Mouse (Mus musculus): ENCODE results near the gene Plp2. TPM values are rescaled to one million over a fixed set of nuclear protein-coding genes. Genes with fewer than 3 reads are reported as not detected.
A peak's percentile ranks its signal among the peaks of the same experiment; 100 is the strongest.
"Not testable (repeated sequence)": the region's sequence is repeated elsewhere in the genome, so short reads cannot be mapped to it uniquely, and the experiment has no call there.

Plp2 gene
- 1 to 10 TPM; 6.5 to 8.8 TPM for total RNA-seq (2021)
- long read RNA-seq, experiment 1, transcript Plp2-201 (5 exons, 1,157 nt), result major isoform, 5 of 8 reads
- long read RNA-seq, experiment 1, partial matches to known transcripts, result 1 of 8 reads
- long read RNA-seq, experiment 1, other reads (novel, unspliced or antisense), result 2 of 8 reads
- long read RNA-seq, experiment 2, partial matches to known transcripts, result 0 of 1 reads
- long read RNA-seq, experiment 2, other reads (novel, unspliced or antisense), result 0 of 1 reads

DNA sequence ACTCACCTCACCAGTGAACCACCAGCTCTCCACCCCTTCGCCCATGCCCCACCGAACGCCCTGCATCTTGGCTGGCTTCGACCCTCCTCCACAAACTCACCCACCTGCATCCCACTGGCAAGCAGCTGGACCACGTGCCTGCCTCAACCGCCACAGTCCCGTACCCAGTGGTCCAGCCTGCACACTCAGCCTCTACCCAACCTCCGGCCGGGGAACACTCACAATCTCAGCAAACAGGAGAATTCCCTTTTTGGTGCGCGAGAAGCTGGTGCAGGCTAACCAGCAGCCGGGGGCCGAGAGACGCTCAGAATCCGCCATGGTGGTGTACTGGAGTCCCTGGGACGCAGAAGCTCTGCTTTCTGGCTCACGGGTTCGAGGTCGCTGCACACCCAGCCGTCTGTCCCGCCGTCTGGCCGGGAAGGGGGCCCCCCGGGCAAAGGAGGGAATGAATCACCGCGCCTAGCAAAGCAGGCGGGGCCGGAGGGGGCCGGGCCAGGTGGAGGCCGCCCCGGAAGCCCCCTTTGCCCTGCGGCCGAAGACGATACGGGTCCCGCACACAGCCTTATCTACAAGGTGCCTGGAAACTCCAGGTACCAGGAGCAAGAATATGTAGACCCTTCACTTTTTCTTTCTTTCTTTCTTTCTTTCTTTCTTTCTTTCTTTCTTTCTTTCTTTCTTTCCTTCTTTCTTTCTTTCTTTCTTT, at the start of gene Plp2:
Plp2 (minus strand) TSS at position 470 of the 703 bp plus-strand sequence.
- intact Hi-C loops (cut with DNase I), result loop anchor here (10.0 kb wide), 1 partner anchor 346 kb away; no protein-coding TSS in a partner anchor
- DNase-seq (ENCODE audit: extremely low spot score in 1 of 2, low spot score in 2 of 2), result no peak
- peak within 1 kb of the TSS; percentile 67 for H3K27ac ChIP-seq
- peak within 1 kb of the TSS; percentile 46 for H3K4me3 ChIP-seq
- no peak for TF ChIP-seq CTCF (IDR thresholded peaks at IDR 0.05)

DNA sequence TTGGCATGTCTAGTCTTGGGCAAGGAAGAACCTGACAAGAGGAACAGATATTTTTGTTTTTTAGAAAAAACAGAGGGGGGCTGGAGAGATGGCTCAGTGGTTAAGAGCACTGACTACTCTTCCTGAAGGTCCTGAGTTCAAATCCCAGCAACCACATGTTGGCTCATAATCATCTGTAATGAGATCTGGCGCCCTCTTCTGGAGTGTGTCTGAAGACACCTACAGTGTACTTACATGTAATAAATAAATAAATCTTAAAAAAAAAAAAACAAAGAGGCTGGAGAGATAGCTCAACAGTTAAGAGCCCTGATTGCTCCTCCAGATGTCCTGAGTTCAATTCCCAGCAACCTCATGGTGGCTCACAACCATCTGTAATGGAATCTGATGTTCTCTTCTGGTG, 44.9 kb upstream of the Plp2 start:
- DNase-seq (ENCODE audit: extremely low spot score in 1 of 2, low spot score in 2 of 2); intact Hi-C loops (cut with DNase I); H3K4me3 ChIP-seq; H3K27ac ChIP-seq: not testable (repeated sequence)
- TF ChIP-seq CTCF (IDR thresholded peaks at IDR 0.05), result peak; percentile 24

DNA sequence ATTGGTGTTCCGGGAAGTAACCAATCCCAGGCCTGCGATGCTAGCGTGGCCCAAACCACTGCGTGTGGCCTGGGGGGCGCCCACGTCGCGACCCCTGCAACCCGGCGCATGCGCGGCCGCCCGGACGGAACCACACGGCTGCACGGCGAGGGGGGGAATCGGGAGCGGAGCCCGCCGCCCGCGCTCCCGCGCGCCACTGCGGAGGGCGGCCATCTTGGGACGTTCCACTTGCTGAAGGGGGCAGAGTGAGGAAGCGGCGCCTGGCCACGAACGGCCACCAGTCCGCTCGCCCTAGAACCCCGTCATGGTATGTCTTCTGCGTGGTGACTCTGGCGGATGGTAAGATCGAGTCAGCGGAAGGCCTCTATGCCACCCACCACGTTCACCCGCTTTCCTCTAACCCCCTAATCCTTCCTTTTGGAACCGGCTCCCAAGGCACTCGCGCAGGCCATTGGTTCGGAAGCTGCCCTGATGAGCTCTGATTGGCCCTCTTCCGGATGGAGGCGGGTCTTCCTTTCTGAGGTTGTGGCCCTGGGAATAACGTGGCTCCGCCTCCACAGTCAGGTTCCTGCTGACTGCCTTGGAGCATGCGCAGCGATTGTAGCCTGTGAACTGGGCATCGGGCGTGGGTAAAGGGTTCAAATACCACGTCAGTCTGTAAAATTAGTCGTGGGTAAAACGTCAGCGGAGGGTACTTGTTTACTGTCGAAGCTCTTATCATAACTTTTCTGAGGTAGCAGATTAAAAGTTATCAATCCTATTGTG, 43.1 kb upstream of the Plp2 start, which contains the start of gene Wdr45:
Wdr45 (plus strand) TSS at position 199 of the 765 bp plus-strand sequence.
- intact Hi-C loops (cut with DNase I), result not testable (repeated sequence)
- Histone ChIP-seq H3K4me3 (peak within 1 kb of the TSS; percentile 40), H3K27ac (peak within 1 kb of the TSS; percentile 88)
- DNase-seq (ENCODE audit: extremely low spot score in 1 of 2, low spot score in 2 of 2), result peak; percentile 85 to 89

DNA sequence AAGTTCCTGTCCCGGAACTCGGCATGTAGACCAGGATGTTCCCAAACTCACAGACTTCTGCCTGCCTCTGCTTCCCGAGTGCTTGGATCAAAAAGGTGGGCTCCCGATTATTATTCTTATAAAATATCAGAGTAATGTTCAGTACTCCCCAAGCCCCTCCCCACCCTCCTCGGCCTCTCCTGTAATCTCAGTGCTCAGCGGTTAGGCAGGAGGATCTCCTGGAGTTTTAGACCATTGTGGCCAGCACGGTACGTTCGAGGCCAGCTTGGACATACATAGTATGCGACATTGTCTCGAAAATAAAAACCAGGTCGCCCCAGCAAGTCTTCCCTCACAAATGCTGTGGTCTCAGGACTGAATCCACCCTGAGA, 42.6 kb upstream of the Plp2 start:
- intact Hi-C loops (cut with DNase I); DNase-seq (ENCODE audit: extremely low spot score in 1 of 2, low spot score in 2 of 2): not testable (repeated sequence)
- peak overlapping the region; percentile 53; the same call in 1 of the 2 replicates for H3K27ac ChIP-seq
- H3K4me3 ChIP-seq, result peak overlapping the region; percentile 40

DNA sequence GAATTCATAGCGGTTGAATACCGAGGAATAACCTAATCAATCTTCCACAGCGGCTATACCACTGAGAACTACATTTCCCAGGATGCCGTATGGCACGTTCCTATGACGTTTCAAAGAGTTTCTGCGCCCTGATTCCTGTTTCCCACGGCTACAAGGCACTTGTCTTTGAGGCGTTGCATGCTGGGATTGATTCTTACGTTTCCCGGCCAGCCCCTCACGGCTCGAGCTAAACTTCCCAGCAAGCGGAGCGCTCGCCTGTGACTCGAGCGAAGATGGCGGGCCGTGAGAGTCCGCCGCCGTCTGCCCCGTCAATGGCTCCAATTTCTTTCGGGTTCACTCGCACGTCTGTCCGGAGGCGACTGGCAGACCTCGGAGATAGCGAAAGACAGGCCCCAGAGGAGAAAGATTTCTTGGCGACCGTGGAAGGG, 25.8 kb upstream of the Plp2 start, which contains the start of gene Gpkow:
Gpkow (plus strand) TSS at position 178 of the 428 bp plus-strand sequence.
- Histone ChIP-seq H3K27ac (peak within 1 kb of the TSS; percentile 54; the same call in 1 of the 2 replicates), H3K4me3 (peak within 1 kb of the TSS; percentile 62)
- no peak for TF ChIP-seq CTCF (IDR thresholded peaks at IDR 0.05)
- DNase-seq (ENCODE audit: extremely low spot score in 1 of 2, low spot score in 2 of 2), result peak; percentile 73 to 84
- intact Hi-C loops (cut with DNase I), result no loop called here

DNA sequence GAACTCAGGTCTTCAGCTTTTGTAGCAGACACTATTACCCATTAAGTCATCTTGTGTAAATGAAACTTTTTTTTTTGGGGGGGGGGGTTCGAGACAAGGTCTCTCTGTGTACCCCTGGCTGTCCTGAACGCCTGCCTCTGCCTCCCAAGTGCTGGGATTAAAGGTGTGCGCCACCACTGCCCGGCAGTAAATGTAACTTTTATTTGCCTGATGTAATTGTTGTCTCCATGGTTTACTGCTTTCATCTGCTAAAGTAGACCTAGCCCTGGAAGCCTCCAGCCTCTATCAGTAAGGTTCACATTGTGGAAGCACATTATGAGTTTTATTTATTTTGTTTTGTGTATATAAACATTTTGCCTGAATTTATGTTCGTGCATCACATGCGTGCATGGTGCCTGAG, 25.3 kb upstream of the Plp2 start:
- Histone ChIP-seq H3K4me3 (peak overlapping the region; percentile 62), H3K27ac (peak overlapping the region; percentile 54; the same call in 1 of the 2 replicates)
- intact Hi-C loops (cut with DNase I), result no loop called here
- no peak for DNase-seq (ENCODE audit: extremely low spot score in 1 of 2, low spot score in 2 of 2)
- TF ChIP-seq CTCF (IDR thresholded peaks at IDR 0.05), result no peak

DNA sequence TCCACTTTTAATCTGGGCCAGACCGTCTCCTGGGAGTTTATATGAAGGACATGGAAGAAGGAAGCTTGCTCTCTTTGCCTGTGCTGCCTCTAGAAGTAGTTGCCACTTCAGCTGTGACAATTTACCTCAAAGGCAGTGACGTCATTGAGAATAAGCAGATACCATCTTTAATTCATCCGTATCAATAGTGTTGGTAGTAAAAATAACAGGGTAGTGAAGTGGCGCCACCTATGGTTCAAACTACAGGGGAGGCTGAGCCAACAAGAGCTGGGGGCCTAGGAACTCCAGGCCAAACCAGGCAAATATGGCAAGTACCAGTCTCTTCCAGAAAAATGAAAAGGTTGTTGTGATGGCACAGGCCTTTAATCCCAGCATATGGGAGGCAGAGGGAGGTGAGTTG, 21.7 kb upstream of the Plp2 start:
- no peak for DNase-seq (ENCODE audit: extremely low spot score in 1 of 2, low spot score in 2 of 2)
- no peak overlapping the region for H3K4me3 ChIP-seq
- TF ChIP-seq CTCF (IDR thresholded peaks at IDR 0.05), result peak; percentile 49
- no peak overlapping the region for H3K27ac ChIP-seq
- intact Hi-C loops (cut with DNase I), result loop anchor here (5.0 kb wide), 1 partner anchor 271 kb away; no protein-coding TSS in a partner anchor

DNA sequence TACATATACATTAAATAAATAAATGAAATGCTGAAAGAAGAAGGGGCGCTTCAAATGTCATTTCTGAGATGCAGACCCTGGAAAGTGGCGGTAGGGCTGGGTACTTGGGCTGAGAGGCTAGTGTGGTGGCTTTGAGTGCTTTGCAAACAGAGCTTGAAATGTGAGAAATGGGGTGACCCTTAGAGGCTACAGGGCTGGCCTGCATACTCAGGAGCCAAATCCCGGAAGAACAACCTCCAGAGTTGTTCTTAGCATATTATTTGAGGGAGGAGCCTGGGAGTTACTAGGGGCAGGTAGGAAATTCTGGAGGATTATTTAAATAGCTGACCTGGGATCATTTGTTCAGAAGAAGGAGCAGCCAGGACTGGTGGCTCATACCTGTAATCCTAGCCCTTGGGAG, 19.3 kb upstream of the Plp2 start:
- no peak for TF ChIP-seq CTCF (IDR thresholded peaks at IDR 0.05)
- Histone ChIP-seq H3K4me3 (no peak overlapping the region), H3K27ac (no peak overlapping the region)
- no peak for DNase-seq (ENCODE audit: extremely low spot score in 1 of 2, low spot score in 2 of 2)
- intact Hi-C loops (cut with DNase I), result loop anchor here (5.0 kb wide), 1 partner anchor 268 kb away; no protein-coding TSS in a partner anchor

DNA sequence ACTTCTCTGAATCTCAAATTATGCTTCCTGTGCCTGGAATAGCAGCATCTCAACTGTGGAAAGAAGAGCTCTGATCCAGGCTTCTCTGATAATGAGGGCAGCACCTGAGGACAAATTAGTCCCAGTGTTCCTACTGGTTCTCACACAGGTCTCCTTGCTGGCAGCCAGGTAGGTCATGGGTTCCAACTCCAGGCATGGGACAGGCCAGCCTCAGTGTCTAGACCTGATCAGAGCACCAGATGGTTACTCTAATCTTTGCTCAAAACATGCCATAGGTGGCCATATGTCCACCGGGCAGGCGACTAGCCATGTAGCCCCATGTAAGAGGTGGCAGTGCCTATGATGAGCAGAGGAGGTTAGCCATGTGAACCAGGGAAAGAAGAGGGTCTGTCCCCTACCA, 17.1 kb upstream of the Plp2 start:
- intact Hi-C loops (cut with DNase I), result no loop called here
- no peak for TF ChIP-seq CTCF (IDR thresholded peaks at IDR 0.05)
- Histone ChIP-seq H3K4me3 (no peak overlapping the region), H3K27ac (no peak overlapping the region)
- DNase-seq (ENCODE audit: extremely low spot score in 1 of 2, low spot score in 2 of 2), result no peak

DNA sequence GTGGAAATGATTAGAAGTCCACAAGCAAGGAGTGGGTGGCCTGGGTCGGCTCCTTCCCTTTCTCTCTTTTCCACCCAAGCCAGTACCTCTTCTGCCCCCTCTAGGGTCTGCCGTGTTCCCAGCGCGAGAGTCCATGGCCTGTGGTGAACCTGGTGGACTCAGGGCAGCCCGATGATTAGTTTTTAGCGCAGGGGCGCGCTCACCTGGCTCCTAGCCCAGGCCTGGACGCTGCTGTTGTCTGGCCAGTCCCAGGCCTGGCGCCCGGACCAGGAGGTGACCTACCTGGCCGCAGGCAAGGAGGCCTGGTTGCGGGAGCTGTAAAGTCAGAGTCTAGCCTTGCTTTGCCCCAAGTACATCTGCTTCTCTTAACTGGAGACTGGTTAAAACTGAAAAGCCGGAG, 9.7 kb upstream of the Plp2 start, which contains the start of gene Magix:
Magix (minus strand) TSS at position 388 of the 400 bp plus-strand sequence.
- TF ChIP-seq CTCF (IDR thresholded peaks at IDR 0.05), result no peak
- intact Hi-C loops (cut with DNase I), result no loop called here
- Histone ChIP-seq H3K27ac (no peak within 1 kb of the TSS), H3K4me3 (peak within 1 kb of the TSS; percentile 37)
- DNase-seq (ENCODE audit: extremely low spot score in 1 of 2, low spot score in 2 of 2), result no peak

DNA sequence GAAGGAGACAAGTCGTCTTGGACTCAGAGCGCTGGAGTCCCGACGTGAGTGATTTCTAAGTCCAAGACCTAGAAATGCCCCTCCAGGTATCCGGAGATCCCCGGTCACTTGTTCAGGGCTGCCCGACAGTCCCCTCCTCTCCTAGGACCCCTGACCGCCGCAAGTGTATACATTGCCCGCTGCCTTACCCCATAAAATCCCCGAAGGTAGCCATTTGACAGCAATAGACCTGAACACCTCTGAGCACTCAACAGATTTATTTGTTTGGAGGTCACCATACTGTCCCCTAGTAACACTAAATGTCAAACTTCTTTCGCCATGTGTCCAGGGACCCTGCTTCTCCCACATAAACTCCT, 8.8 kb upstream of the Plp2 start:
- TF ChIP-seq CTCF (IDR thresholded peaks at IDR 0.05), result no peak
- no peak for DNase-seq (ENCODE audit: extremely low spot score in 1 of 2, low spot score in 2 of 2)
- Histone ChIP-seq H3K27ac (no peak overlapping the region), H3K4me3 (peak overlapping the region; percentile 37)
- intact Hi-C loops (cut with DNase I), result no loop called here
